Mouse (Mus musculus) midbrain, postnatal 0 days (tissue): ENCODE results near the gene Mef2c. TPM values are rescaled to one million over a fixed set of nuclear protein-coding genes. Genes with fewer than 3 reads are reported as not detected.

Experiments
- ATAC-seq: fragments of 200-750 bp; cut with Nextera tagmentation; 2 replicates; pipeline ENCODE4 v1.8.0; 2017; ENCODE audit warnings: moderate number of reproducible peaks, mild to moderate bottlenecking, moderate TSS enrichment, moderate library complexity; ENCODE audit not compliant: low FRiP score
- DNase-seq: peaks from one replicate; pipeline ENCODE4 v3.0.0-alpha.2; 2015; ENCODE audit warnings: low spot score
- H3K27ac ChIP-seq: fragments of 300-500 bp; sonication (generic); 2 replicates; pipeline ENCODE4 v1.5.1; 2014; ENCODE audit warnings: low read depth, mild to moderate bottlenecking, low read length, mixed read lengths
- H3K27me3 ChIP-seq: fragments of 300-500 bp; sonication (generic); 2 replicates; pipeline ENCODE4 v1.6.1; 2014; ENCODE audit warnings: low read length, control low read depth, mixed read lengths; ENCODE audit not compliant: insufficient read depth
- H3K36me3 ChIP-seq: fragments of 300-500 bp; sonication (generic); 2 replicates; pipeline ENCODE4 v1.6.1; 2014; ENCODE audit warnings: low read length, control low read depth, mixed read lengths; ENCODE audit not compliant: insufficient read depth
- H3K4me1 ChIP-seq: fragments of 300-500 bp; sonication (generic); 2 replicates; pipeline ENCODE4 v1.6.1; 2014; ENCODE audit warnings: mild to moderate bottlenecking, control low read depth, antibody characterized with exemption, low read length, mixed read lengths; ENCODE audit not compliant: insufficient read depth
- H3K4me2 ChIP-seq: fragments of 300-500 bp; sonication (generic); 2 replicates; pipeline ENCODE4 v1.6.1; 2014; ENCODE audit warnings: low read depth, mild to moderate bottlenecking, low read length, mixed read lengths; ENCODE audit not compliant: poor library complexity, severe bottlenecking
- H3K4me3 ChIP-seq: fragments of 300-500 bp; sonication (generic); 2 replicates; pipeline ENCODE4 v1.5.1; 2014; ENCODE audit warnings: low read depth, mild to moderate bottlenecking, low read length, moderate library complexity
- H3K9ac ChIP-seq: fragments of 300-500 bp; sonication (generic); replicated peaks from 2 replicates; pipeline ENCODE4 v1.6.1; 2014; ENCODE audit warnings: mild to moderate bottlenecking, low read length, moderate library complexity, mixed read lengths; ENCODE audit not compliant: poor library complexity, severe bottlenecking
- H3K9me3 ChIP-seq: fragments of 300-500 bp; sonication (generic); 2 replicates; pipeline ENCODE4 v1.6.1; 2016; ENCODE audit warnings: low read length, control low read depth
- CTCF ChIP-seq: IDR thresholded peaks from 2 replicates; pipeline ENCODE4 v1.5.1; 2016; ENCODE audit warnings: antibody characterized with exemption, mild to moderate bottlenecking
- WGBS: fragments of 180-500 bp; shearing (Covaris S2); extraction: QIAGEN DNeasy Blood & Tissue Kit; methylation state at CpG from one replicate; pipeline ENCODE4 v1.1.7; 2014; 5-methylcytosine and 5-hydroxymethylcytosine counted together
- polyA plus RNA-seq: library from polyadenylated mRNA; unstranded; fragments of >200 nt; fragmentation: Nextera tagmentation; extraction: Ambion mirVana; gene quantifications from 2 replicates; pipeline ENCODE4 v1.2.1, GENCODE M21; 2015
- total RNA-seq: library from RNA; depleted of rRNA; stranded (reverse); fragments of >200 nt; gene quantifications from 2 replicates; pipeline ENCODE4 v1.2.3, GENCODE M21; 2014

Gene Mef2c
- total and polyA plus RNA-seq, 2 experiments from 2014 or later: 32.9 to 50.7 TPM

DNA sequence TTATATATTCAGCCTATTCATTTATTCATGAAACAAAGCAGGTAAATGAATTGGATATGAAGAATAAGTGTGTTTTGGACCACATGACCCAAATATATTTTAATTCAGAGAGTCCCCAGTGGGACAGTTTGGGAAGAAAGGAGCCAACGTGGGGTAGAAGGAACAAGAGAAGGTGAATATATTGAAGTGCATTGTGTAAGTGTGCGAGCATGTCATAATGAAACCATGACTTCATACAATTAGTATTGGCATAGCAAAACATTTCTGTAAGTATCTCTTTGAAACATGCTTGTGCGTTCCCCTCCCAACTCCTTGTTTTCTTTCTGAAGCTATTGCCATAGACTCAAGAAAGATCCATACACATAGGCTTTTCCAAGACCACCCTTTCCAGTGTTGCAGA is 147.0 kb downstream of the Mef2c start:
- no peaks in the 10 kb centered on the region for H3K4me1 ChIP-seq
- no peak for TF ChIP-seq CTCF
- no peak overlapping the region for H3K4me3 ChIP-seq
- no peaks in the 10 kb centered on the region for H3K9me3 ChIP-seq
- no peak for DNase-seq
- H3K27ac ChIP-seq: no peak overlapping the region
- WGBS: 82% methylated on average over 3 of the region's 3 CpGs
- ATAC-seq: no peak
- no peak overlapping the region for H3K4me2 ChIP-seq
- H3K36me3 ChIP-seq: no peaks in the 10 kb centered on the region
- H3K9ac ChIP-seq: no peak overlapping the region
- H3K27me3 ChIP-seq: no peaks in the 10 kb centered on the region

DNA sequence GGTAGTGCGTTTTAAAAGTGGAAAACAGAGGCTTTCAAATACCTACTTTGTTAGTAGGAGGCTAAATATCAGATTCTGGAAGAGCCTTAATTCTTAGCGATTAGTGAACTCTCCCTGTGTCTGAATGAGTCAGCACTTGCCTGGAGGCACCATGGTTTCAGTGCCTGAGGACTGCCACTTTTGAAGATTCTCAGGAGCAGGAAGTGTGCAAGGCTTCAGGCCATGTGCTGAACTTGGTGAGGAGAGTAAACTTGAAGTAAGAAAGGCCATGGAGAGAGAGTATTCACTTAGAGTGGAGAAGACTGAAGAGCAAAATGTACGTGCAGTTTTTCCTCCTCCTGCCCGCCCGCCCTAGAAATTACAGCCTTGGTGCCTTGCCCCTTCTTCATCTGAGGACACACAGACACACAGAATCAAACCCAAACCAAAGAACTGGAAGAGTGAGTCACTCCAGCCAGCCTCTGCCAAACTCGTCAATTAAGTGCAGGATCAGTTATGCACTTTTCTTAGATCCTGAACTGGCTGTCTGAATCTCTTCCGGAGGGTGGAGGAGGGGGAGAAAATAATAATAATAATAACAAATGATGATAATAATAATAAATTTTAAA is 148.2 kb downstream of the Mef2c start:
- WGBS: 87% methylated on average over 7 of the region's 7 CpGs
- no peak for ATAC-seq

DNA sequence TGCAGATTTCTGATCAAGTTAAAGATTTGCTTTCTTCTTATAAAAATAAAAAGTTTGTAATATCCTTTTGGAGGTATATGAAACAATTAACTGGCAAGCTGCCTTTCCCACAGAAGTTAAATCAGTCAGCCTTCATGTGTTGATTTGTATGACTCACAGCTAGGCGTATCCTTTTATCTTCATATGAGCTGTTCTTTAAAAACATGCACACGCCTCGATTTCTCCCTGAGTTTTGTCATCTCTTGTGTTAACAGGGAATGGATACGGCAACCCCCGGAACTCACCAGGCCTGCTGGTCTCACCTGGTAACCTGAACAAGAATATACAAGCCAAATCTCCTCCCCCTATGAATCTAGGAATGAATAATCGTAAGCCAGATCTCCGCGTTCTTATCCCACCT is 148.7 kb downstream of the Mef2c start:
- Histone ChIP-seq H3K9me3 (no peaks in the 10 kb centered on the region), H3K27ac (no peak overlapping the region), H3K27me3 (no peaks in the 10 kb centered on the region), H3K4me1 (no peaks in the 10 kb centered on the region), H3K4me2 (no peak overlapping the region), H3K36me3 (no peaks in the 10 kb centered on the region), H3K9ac (no peak overlapping the region), H3K4me3 (no peak overlapping the region)
- WGBS: 91% methylated on average over 8 of the region's 8 CpGs
- TF ChIP-seq CTCF: no peak
- DNase-seq: no peak
- no peak for ATAC-seq

More for the DNA sequence above, 148.2 kb downstream of the Mef2c start:
- H3K4me2 ChIP-seq: no peak overlapping the region
- no peak overlapping the region for H3K27ac ChIP-seq
- H3K4me3 ChIP-seq: no peak overlapping the region
- no peak for DNase-seq
- H3K9ac ChIP-seq: no peak overlapping the region
- H3K4me1 ChIP-seq: no peaks in the 10 kb centered on the region
- H3K27me3 ChIP-seq: no peaks in the 10 kb centered on the region
- no peaks in the 10 kb centered on the region for H3K9me3 ChIP-seq
- TF ChIP-seq CTCF: no peak
- H3K36me3 ChIP-seq: no peaks in the 10 kb centered on the region

DNA sequence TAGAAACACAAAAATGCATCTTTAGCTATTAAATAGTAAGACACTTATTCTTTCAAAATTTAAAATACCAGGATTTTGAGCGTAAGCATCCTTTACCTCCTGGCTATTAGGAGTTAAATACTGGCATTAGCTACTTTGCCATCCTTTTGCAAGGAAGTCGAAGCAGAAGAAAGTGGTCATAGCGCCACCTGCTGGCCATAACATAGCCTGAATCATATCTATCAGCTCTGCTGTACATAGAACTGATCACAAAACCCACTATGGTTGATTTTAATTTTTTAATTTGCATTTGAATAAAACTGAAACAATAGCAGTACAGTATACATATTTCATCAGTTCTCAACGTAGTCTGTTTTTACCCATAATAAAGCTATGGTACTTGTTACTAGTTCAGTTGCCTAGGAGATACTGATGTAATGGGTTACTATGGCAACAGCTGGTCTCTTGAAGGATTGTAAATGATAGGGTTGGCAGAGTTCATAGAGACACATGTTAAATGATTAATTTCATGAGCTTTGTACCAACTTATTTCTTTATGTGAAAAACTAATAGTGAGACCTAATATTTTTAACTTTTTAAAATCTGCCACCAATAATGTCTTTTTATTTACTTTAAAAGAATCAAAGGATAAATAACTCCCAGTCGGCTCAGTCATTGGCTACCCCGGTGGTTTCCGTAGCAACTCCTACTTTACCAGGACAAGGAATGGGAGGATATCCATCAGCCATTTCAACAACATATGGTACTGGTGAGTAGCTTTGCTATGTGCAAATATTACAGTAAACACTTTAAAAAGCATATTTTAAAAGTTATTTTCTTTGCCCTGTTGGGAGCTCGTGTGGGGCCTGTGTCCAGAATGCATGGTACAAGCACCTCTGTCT is 151.3 kb downstream of the Mef2c start:
- no peak overlapping the region for H3K27ac ChIP-seq
- DNase-seq: peak; percentile 94
- 15% methylated on average over 8 of the region's 8 CpGs for WGBS
- H3K9me3 ChIP-seq: no peaks in the 10 kb centered on the region
- 0 out of 2 replicates have a peak overlapping the region, but pooled peaks have one; percentile 12 for H3K4me2 ChIP-seq
- H3K36me3 ChIP-seq: no peaks in the 10 kb centered on the region
- peak; percentile 93 for TF ChIP-seq CTCF
- ATAC-seq: peak; percentile 83
- H3K27me3 ChIP-seq: no peaks in the 10 kb centered on the region
- H3K4me1 ChIP-seq: no peaks in the 10 kb centered on the region
- no peak overlapping the region for H3K4me3 ChIP-seq
- no peak overlapping the region for H3K9ac ChIP-seq

DNA sequence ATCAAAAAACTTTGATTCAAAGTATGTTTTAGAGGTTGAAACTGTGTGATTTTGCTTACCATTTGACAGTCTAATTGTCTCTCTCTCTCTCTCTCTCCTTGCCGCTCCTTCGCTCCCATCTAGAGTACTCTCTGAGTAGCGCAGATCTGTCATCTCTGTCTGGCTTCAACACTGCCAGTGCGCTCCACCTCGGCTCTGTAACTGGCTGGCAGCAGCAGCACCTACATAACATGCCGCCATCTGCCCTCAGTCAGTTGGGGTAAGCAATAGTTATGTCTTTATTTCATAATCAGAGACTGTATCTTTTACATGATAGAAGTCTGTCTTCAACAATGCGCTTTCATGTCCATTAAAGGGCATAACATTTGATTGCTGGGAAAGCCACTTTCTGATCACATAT is 152.3 kb downstream of the Mef2c start:
- ATAC-seq (no peak), DNase-seq (peak; percentile 39)
- H3K4me1 ChIP-seq: no peaks in the 10 kb centered on the region
- no peaks in the 10 kb centered on the region for H3K27me3 ChIP-seq
- H3K4me3 ChIP-seq: no peak overlapping the region
- H3K4me2 ChIP-seq: no peak overlapping the region
- H3K27ac ChIP-seq: no peak overlapping the region
- H3K9me3 ChIP-seq: no peaks in the 10 kb centered on the region
- WGBS: 65% methylated on average over 7 of the region's 7 CpGs
- H3K36me3 ChIP-seq: no peaks in the 10 kb centered on the region
- no peak overlapping the region for H3K9ac ChIP-seq
- peak; percentile 18; the same call in 1 of the 2 replicates for TF ChIP-seq CTCF

DNA sequence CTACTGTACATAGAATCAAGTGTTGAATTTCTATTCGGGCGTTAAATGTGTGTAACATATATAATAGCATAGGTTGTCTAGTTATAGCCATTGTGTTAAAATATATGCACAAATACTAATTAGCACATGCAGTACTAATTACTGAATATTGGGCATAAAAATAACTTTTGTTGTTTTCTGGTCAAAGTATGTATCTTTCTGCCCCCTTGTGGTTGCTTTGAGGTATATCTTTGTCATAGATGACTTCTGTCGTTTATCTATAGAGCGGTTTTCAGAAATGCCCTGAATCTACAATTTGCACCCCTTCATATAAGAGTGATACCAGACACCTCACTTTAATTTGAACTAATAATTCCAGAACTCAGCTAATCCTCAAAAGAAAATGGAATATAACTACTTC is 152.9 kb downstream of the Mef2c start:
- no peak overlapping the region for H3K4me3 ChIP-seq
- H3K4me1 ChIP-seq: no peaks in the 10 kb centered on the region
- no peaks in the 10 kb centered on the region for H3K27me3 ChIP-seq
- H3K27ac ChIP-seq: no peak overlapping the region
- no peaks in the 10 kb centered on the region for H3K9me3 ChIP-seq
- TF ChIP-seq CTCF: peak; percentile 77
- peak; percentile 75 for DNase-seq
- H3K4me2 ChIP-seq: no peak overlapping the region
- H3K36me3 ChIP-seq: no peaks in the 10 kb centered on the region
- ATAC-seq: no peak
- 62% methylated on average over 4 of the region's 4 CpGs for WGBS
- no peak overlapping the region for H3K9ac ChIP-seq
